Mouse (Mus musculus): Measurements from ENCODE around the gene 4833439L19Rik. TPM values are rescaled to one million over a fixed set of nuclear protein-coding genes. Genes with fewer than 3 reads are reported as not detected.
"Not testable (repeated sequence)": the region's sequence is repeated elsewhere in the genome, so short reads cannot be mapped to it uniquely, and the experiment has no call there.

The 4833439L19Rik gene
- polyA plus RNA-seq (2012; rRNA removed): 701 and 716 TPM in 2 replicates

DNA sequence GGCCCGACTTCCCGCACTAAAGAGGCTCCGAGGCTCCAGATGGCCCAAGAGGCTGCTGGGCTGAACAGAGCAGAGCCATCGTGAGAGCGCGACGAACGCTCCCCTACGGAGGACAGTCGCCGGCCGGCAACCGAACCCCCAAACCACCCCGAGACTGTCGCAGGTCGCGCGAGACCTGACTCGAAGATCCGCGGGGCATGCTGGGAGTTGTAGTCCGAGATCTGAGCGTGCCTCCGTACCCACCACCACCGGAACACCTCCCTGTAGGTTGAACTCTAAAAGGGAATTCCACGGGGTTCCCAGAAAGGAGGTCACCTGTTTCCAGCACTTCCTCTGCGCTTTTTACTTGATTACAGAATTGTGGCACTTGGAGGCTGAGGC lies at the start of gene 4833439L19Rik:
4833439L19Rik (minus strand) TSS at position 235 of the 381 bp plus-strand sequence.
- Histone ChIP-seq H3K27ac (ENCODE audit: insufficient read depth, low read depth, low read length) (peak within 1 kb of the TSS; percentile 99), H3K36me3 (ENCODE audit: control insufficient read depth, insufficient read depth, low read length) (peaks cover 8% of the 10 kb centered on the region; the same call in 1 of the 2 replicates), H3K27me3 (replicated peaks; ENCODE audit: control insufficient read depth, insufficient read depth, low read length) (no peaks in the 10 kb centered on the region), H3K4me1 (ENCODE audit: control insufficient read depth, insufficient read depth, low read length) (peaks cover 30% of the 10 kb centered on the region), H3K4me3 (ENCODE audit: insufficient read depth, low read depth, low read length) (peak within 1 kb of the TSS; percentile 82)
- WGBS: under 1% methylated on average over 27 of the region's 27 CpGs
- peak; percentile 92 for TF ChIP-seq POLR2A (IDR thresholded peaks at IDR 0.05; ENCODE audit: low read depth, low read length)
- TF ChIP-seq CTCF (conservative IDR thresholded peaks at IDR 0.05; ENCODE audit: insufficient read depth, insufficient read length, low read depth, low read length): no peak
- DNase-seq: peak; percentile 97

DNA sequence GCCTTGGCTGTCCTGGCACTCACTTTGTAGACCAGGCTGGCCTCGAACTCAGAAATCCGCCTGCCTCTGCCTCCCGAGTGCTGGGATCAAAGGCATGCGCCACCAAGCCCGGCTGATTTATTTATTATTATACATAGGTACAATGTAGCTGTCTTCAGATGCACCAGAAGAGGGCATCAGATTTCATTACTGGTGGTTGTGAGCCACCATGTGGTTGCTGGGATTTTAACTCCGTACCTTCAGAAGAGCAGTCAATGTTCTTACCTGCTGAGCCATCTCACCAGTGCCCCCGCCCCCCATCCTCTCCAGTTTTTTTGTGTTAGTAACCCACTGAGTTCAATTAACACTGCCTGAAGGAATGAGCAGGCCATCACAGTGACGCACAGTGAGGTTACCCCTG lies 47.9 kb upstream of the 4833439L19Rik start:
- not testable (repeated sequence) for H3K27me3 ChIP-seq (replicated peaks; ENCODE audit: control insufficient read depth, insufficient read depth, low read length); H3K4me1 ChIP-seq (ENCODE audit: control insufficient read depth, insufficient read depth, low read length); H3K27ac ChIP-seq (ENCODE audit: insufficient read depth, low read depth, low read length); H3K4me3 ChIP-seq (ENCODE audit: insufficient read depth, low read depth, low read length); H3K36me3 ChIP-seq (ENCODE audit: control insufficient read depth, insufficient read depth, low read length)
- 79% methylated on average over 8 of the region's 8 CpGs for WGBS
- peak; percentile 38 for DNase-seq
- 0 out of 2 replicates have a peak, but pooled peaks have one; percentile 5 for TF ChIP-seq CTCF (conservative IDR thresholded peaks at IDR 0.05; ENCODE audit: insufficient read depth, insufficient read length, low read depth, low read length)

GRCm38 (mm10) chr13:54610972-54611754 lies 45.9 kb upstream of the 4833439L19Rik start, which contains the start of gene Cltb:
Cltb (minus strand) TSS chr13:54611344.
- Histone ChIP-seq H3K36me3 (ENCODE audit: control insufficient read depth, insufficient read depth, low read length) (no peaks in the 10 kb centered on the region), H3K27ac (ENCODE audit: insufficient read depth, low read depth, low read length) (peak within 1 kb of the TSS; percentile 63), H3K4me1 (ENCODE audit: control insufficient read depth, insufficient read depth, low read length) (peaks cover 5% of the 10 kb centered on the region; the same call in 1 of the 2 replicates), H3K27me3 (replicated peaks; ENCODE audit: control insufficient read depth, insufficient read depth, low read length) (no peaks in the 10 kb centered on the region), H3K4me3 (ENCODE audit: insufficient read depth, low read depth, low read length) (peak within 1 kb of the TSS; percentile 73)
- WGBS: under 1% methylated on average over 66 of the region's 66 CpGs
- DNase-seq: peak; percentile 91
- TF ChIP-seq CTCF (conservative IDR thresholded peaks at IDR 0.05; ENCODE audit: insufficient read depth, insufficient read length, low read depth, low read length) (no peak), POLR2A (IDR thresholded peaks at IDR 0.05; ENCODE audit: low read depth, low read length) (no peak)

- TF ChIP-seq POLR2A (IDR thresholded peaks at IDR 0.05; ENCODE audit: low read depth, low read length) (no peak), CTCF (conservative IDR thresholded peaks at IDR 0.05; ENCODE audit: insufficient read depth, insufficient read length, low read depth, low read length) (0 out of 2 replicates have a peak, but pooled peaks have one; percentile 6)
- DNase-seq: peak; percentile 35
- H3K4me1 ChIP-seq (ENCODE audit: control insufficient read depth, insufficient read depth, low read length): peaks cover 8% of the 10 kb centered on the region; the same call in 1 of the 2 replicates
- H3K27me3 ChIP-seq (replicated peaks; ENCODE audit: control insufficient read depth, insufficient read depth, low read length): no peaks in the 10 kb centered on the region
- peak overlapping the region; percentile 73 for H3K4me3 ChIP-seq (ENCODE audit: insufficient read depth, low read depth, low read length)
- H3K27ac ChIP-seq (ENCODE audit: insufficient read depth, low read depth, low read length): peak overlapping the region; percentile 63
- WGBS: 9% methylated on average over 13 of the region's 13 CpGs
- H3K36me3 ChIP-seq (ENCODE audit: control insufficient read depth, insufficient read depth, low read length): no peaks in the 10 kb centered on the region
Observed at GRCm38 (mm10) chr13:54610613-54610971, 45.4 kb upstream of the 4833439L19Rik start.

GRCm38 (mm10) chr13:54609301-54609700 lies 44.1 kb upstream of the 4833439L19Rik start:
- no peaks in the 10 kb centered on the region for H3K27me3 ChIP-seq (replicated peaks; ENCODE audit: control insufficient read depth, insufficient read depth, low read length)
- no peak for DNase-seq
- 47% methylated on average over 1 of the region's 1 CpGs for WGBS

GRCm38 (mm10) chr13:54608666-54609065 lies 43.4 kb upstream of the 4833439L19Rik start:
- H3K27ac ChIP-seq (ENCODE audit: insufficient read depth, low read depth, low read length): no peak overlapping the region
- H3K4me3 ChIP-seq (ENCODE audit: insufficient read depth, low read depth, low read length): no peak overlapping the region
- no peak for TF ChIP-seq CTCF (conservative IDR thresholded peaks at IDR 0.05; ENCODE audit: insufficient read depth, insufficient read length, low read depth, low read length)
- no peak for TF ChIP-seq POLR2A (IDR thresholded peaks at IDR 0.05; ENCODE audit: low read depth, low read length)
- peaks cover 14% of the 10 kb centered on the region; the same call in 1 of the 2 replicates for H3K4me1 ChIP-seq (ENCODE audit: control insufficient read depth, insufficient read depth, low read length)
- no peaks in the 10 kb centered on the region for H3K27me3 ChIP-seq (replicated peaks; ENCODE audit: control insufficient read depth, insufficient read depth, low read length)
- 48% methylated on average over 8 of the region's 8 CpGs for WGBS
- H3K36me3 ChIP-seq (ENCODE audit: control insufficient read depth, insufficient read depth, low read length): no peaks in the 10 kb centered on the region
- no peak for DNase-seq

More at GRCm38 (mm10) chr13:54609301-54609700, 44.1 kb upstream of the 4833439L19Rik start:
- H3K36me3 ChIP-seq (ENCODE audit: control insufficient read depth, insufficient read depth, low read length): no peaks in the 10 kb centered on the region
- H3K4me3 ChIP-seq (ENCODE audit: insufficient read depth, low read depth, low read length): no peak overlapping the region
- TF ChIP-seq POLR2A (IDR thresholded peaks at IDR 0.05; ENCODE audit: low read depth, low read length): no peak
- TF ChIP-seq CTCF (conservative IDR thresholded peaks at IDR 0.05; ENCODE audit: insufficient read depth, insufficient read length, low read depth, low read length): no peak
- H3K27ac ChIP-seq (ENCODE audit: insufficient read depth, low read depth, low read length): no peak overlapping the region
- H3K4me1 ChIP-seq (ENCODE audit: control insufficient read depth, insufficient read depth, low read length): peaks cover 14% of the 10 kb centered on the region; the same call in 1 of the 2 replicates

GRCm38 (mm10) chr13:54608002-54608401 lies 42.8 kb upstream of the 4833439L19Rik start:
- Histone ChIP-seq H3K27ac (ENCODE audit: insufficient read depth, low read depth, low read length) (no peak overlapping the region), H3K4me1 (ENCODE audit: control insufficient read depth, insufficient read depth, low read length) (peaks cover 14% of the 10 kb centered on the region; the same call in 1 of the 2 replicates), H3K4me3 (ENCODE audit: insufficient read depth, low read depth, low read length) (no peak overlapping the region), H3K36me3 (ENCODE audit: control insufficient read depth, insufficient read depth, low read length) (no peaks in the 10 kb centered on the region), H3K27me3 (replicated peaks; ENCODE audit: control insufficient read depth, insufficient read depth, low read length) (no peaks in the 10 kb centered on the region)
- no peak for DNase-seq
- 85% methylated on average over 3 of the region's 3 CpGs for WGBS
- TF ChIP-seq POLR2A (IDR thresholded peaks at IDR 0.05; ENCODE audit: low read depth, low read length): no peak
